Mouse (Mus musculus): Measurements from ENCODE around the gene Tmem92. TPM values are rescaled to one million over a fixed set of nuclear protein-coding genes. Genes with fewer than 3 reads are reported as not detected.
"Not testable (repeated sequence)": the region's sequence is repeated elsewhere in the genome, so short reads cannot be mapped to it uniquely, and the experiment has no call there.

The Tmem92 gene
- total RNA-seq (2021) = not detected

GRCm38 (mm10) chr11:94782603-94783002, at the start of gene Tmem92:
Tmem92 (minus strand) TSS chr11:94782703.
- intact Hi-C loops (cut with DNase I) = no loop called here

GRCm38 (mm10) chr11:94828966-94829365, 46.5 kb upstream of the Tmem92 start:
- DNase-seq (ENCODE audit: low spot score) = no peak
- intact Hi-C loops (cut with DNase I) = no loop called here

More at GRCm38 (mm10) chr11:94782603-94783002, at the start of gene Tmem92:
- no peak for DNase-seq (ENCODE audit: low spot score)

- intact Hi-C loops (cut with DNase I); DNase-seq (ENCODE audit: low spot score): not testable (repeated sequence)
Measured at GRCm38 (mm10) chr11:94819427-94819826, 36.9 kb upstream of the Tmem92 start.

- intact Hi-C loops (cut with DNase I); DNase-seq (ENCODE audit: low spot score): not testable (repeated sequence)
Measured at GRCm38 (mm10) chr11:94818946-94819345, 36.4 kb upstream of the Tmem92 start.

- intact Hi-C loops (cut with DNase I); DNase-seq (ENCODE audit: low spot score): not testable (repeated sequence)
Measured at GRCm38 (mm10) chr11:94811537-94811936, 29.0 kb upstream of the Tmem92 start.

GRCm38 (mm10) chr11:94791700-94792099, 9.2 kb upstream of the Tmem92 start:
- intact Hi-C loops (cut with DNase I) = no loop called here
- DNase-seq (ENCODE audit: low spot score) = no peak

- intact Hi-C loops (cut with DNase I) = loop anchor here (5.0 kb wide), 1 partner anchor 152 kb away; the partner anchor contains the start of gene Col1a1
- DNase-seq (ENCODE audit: low spot score) = no peak
Measured at GRCm38 (mm10) chr11:94785247-94785646, 2.7 kb upstream of the Tmem92 start.

- DNase-seq (ENCODE audit: low spot score) = no peak
- intact Hi-C loops (cut with DNase I) = no loop called here
Measured at GRCm38 (mm10) chr11:94774887-94775497, 7.5 kb downstream of the Tmem92 start.

- no peak for DNase-seq (ENCODE audit: low spot score)
- intact Hi-C loops (cut with DNase I) = no loop called here
Measured at GRCm38 (mm10) chr11:94773851-94774250, 8.7 kb downstream of the Tmem92 start.

- intact Hi-C loops (cut with DNase I) = no loop called here
- no peak for DNase-seq (ENCODE audit: low spot score)
Measured at GRCm38 (mm10) chr11:94772363-94773055, 10.0 kb downstream of the Tmem92 start.

- intact Hi-C loops (cut with DNase I) = no loop called here
- no peak for DNase-seq (ENCODE audit: low spot score)
Measured at GRCm38 (mm10) chr11:94767241-94767640, 15.3 kb downstream of the Tmem92 start.

- no peak for DNase-seq (ENCODE audit: low spot score)
- intact Hi-C loops (cut with DNase I) = no loop called here
Measured at GRCm38 (mm10) chr11:94762775-94763174, 19.7 kb downstream of the Tmem92 start.

GRCm38 (mm10) chr11:94762281-94762680, 20.2 kb downstream of the Tmem92 start:
- DNase-seq (ENCODE audit: low spot score) = no peak
- intact Hi-C loops (cut with DNase I) = no loop called here

GRCm38 (mm10) chr11:94760799-94761198, 21.7 kb downstream of the Tmem92 start:
- no peak for DNase-seq (ENCODE audit: low spot score)
- intact Hi-C loops (cut with DNase I) = no loop called here

GRCm38 (mm10) chr11:94760364-94760763, 22.1 kb downstream of the Tmem92 start:
- no peak for DNase-seq (ENCODE audit: low spot score)
- intact Hi-C loops (cut with DNase I) = no loop called here

- intact Hi-C loops (cut with DNase I) = no loop called here
- DNase-seq (ENCODE audit: low spot score) = no peak
Measured at GRCm38 (mm10) chr11:94759916-94760315, 22.6 kb downstream of the Tmem92 start.

GRCm38 (mm10) chr11:94752946-94753713, 29.4 kb downstream of the Tmem92 start:
- DNase-seq (ENCODE audit: low spot score) = no peak
- intact Hi-C loops (cut with DNase I) = no loop called here

GRCm38 (mm10) chr11:94741732-94742272, 40.7 kb downstream of the Tmem92 start, which contains the start of gene Cdc34b:
Cdc34b (plus strand) TSS chr11:94741782.
- DNase-seq (ENCODE audit: low spot score) = no peak
- intact Hi-C loops (cut with DNase I) = no loop called here

- intact Hi-C loops (cut with DNase I) = loop anchor here (10.0 kb wide), 1 partner anchor 199 kb away; the partner anchor contains the start of gene Col1a1
- no peak for DNase-seq (ENCODE audit: low spot score)
Measured at GRCm38 (mm10) chr11:94735746-94736145, 46.8 kb downstream of the Tmem92 start.

GRCm38 (mm10) chr11:94732773-94733172, 49.7 kb downstream of the Tmem92 start:
- intact Hi-C loops (cut with DNase I) = loop anchor here (10.0 kb wide), 1 partner anchor 202 kb away; the partner anchor contains the start of gene Col1a1
- no peak for DNase-seq (ENCODE audit: low spot score)
